Mouse (Mus musculus) C2C12 (cell line): ENCODE measurements at regions not wholly inside any gene's neighbourhood (a gene's known extent, or its start where the extent isn't known, plus 50 kb on each side); places are given as distances from the start of the nearest gene placed in this dataset.

Experiments
- H3K27me3 ChIP-seq: one replicate; pipeline ENCODE4 v1.6.1; 2011; ENCODE audit not compliant: control insufficient read depth, insufficient read depth, insufficient read length
- H3K36me3 ChIP-seq: one replicate; pipeline ENCODE4 v1.6.1; 2011; ENCODE audit not compliant: control insufficient read depth, insufficient read depth
- H3K4me3 ChIP-seq: one replicate; pipeline ENCODE4 v1.5.1; 2011; ENCODE audit warnings: mild to moderate bottlenecking, control low read depth; ENCODE audit not compliant: poor library complexity, insufficient read depth, severe bottlenecking
- H3K79me2 ChIP-seq: one replicate; pipeline ENCODE4 v1.6.1; 2011; ENCODE audit not compliant: control insufficient read depth, insufficient read depth
- H3K79me3 ChIP-seq: one replicate; pipeline ENCODE4 v1.6.1; 2011; ENCODE audit warnings: low read depth, control low read depth
- H3ac ChIP-seq: one replicate; pipeline ENCODE3; 2011; ENCODE audit warnings: low read depth; ENCODE audit not compliant: control insufficient read depth, insufficient read length
- CEBPB ChIP-seq: IDR thresholded peaks from one replicate; pipeline ENCODE4 v1.6.1; 2011; ENCODE audit warnings: low read depth, mild to moderate bottlenecking, control low read depth, moderate library complexity
- CTCF ChIP-seq: IDR thresholded peaks from one replicate; pipeline ENCODE4 v1.5.1; 2011; ENCODE audit not compliant: control insufficient read depth, insufficient read depth, insufficient read length
- FOSL1 ChIP-seq: IDR thresholded peaks from one replicate; pipeline ENCODE4 v1.8.0; 2011; ENCODE audit warnings: mild to moderate bottlenecking, low read length; ENCODE audit not compliant: poor library complexity, insufficient read depth, severe bottlenecking
- MAX ChIP-seq: IDR thresholded peaks from one replicate; pipeline ENCODE4 v1.6.1; 2011; ENCODE audit warnings: mild to moderate bottlenecking, control low read depth
- MYOD1 ChIP-seq: IDR thresholded peaks from one replicate; pipeline ENCODE4 v1.6.1; 2011; ENCODE audit warnings: low read depth; ENCODE audit not compliant: control insufficient read depth, insufficient read length
- MYOG ChIP-seq: IDR thresholded peaks from one replicate; pipeline ENCODE4 v1.6.1; 2011; ENCODE audit not compliant: control insufficient read depth, insufficient read length; ENCODE audit errors: extremely low read depth
- USF1 ChIP-seq: IDR thresholded peaks from one replicate; pipeline ENCODE4 v1.6.1; 2011; ENCODE audit warnings: low read depth, mild to moderate bottlenecking, control low read depth, moderate library complexity

GRCm38 (mm10) chr9:101518137-101518536 is 266.5 kb upstream of the Ppp2r3a start:
- no peaks in the 10 kb centered on the region for H3K79me3 ChIP-seq
- no peak overlapping the region for H3K4me3 ChIP-seq
- no peak for TF ChIP-seq MYOG
- TF ChIP-seq FOSL1 = no peak
- TF ChIP-seq USF1 = no peak
- no peak for TF ChIP-seq CEBPB
- no peak for TF ChIP-seq MYOD1
- no peak for TF ChIP-seq CTCF
- no peak for TF ChIP-seq MAX
- no peaks in the 10 kb centered on the region for H3K27me3 ChIP-seq
- no peak overlapping the region for H3ac ChIP-seq
- no peaks in the 10 kb centered on the region for H3K36me3 ChIP-seq
- H3K79me2 ChIP-seq = no peaks in the 10 kb centered on the region

- H3K36me3 ChIP-seq = no peaks in the 10 kb centered on the region
- no peaks in the 10 kb centered on the region for H3K79me3 ChIP-seq
- H3K79me2 ChIP-seq = no peaks in the 10 kb centered on the region
- TF ChIP-seq MYOG (no peak), USF1 (no peak), FOSL1 (no peak), MYOD1 (no peak), CTCF (no peak), CEBPB (no peak), MAX (no peak)
- H3K4me3 ChIP-seq = no peak overlapping the region
- no peak overlapping the region for H3ac ChIP-seq
- H3K27me3 ChIP-seq = no peaks in the 10 kb centered on the region
Observed at GRCm38 (mm10) chr9:101510807-101511206, 259.2 kb upstream of the Ppp2r3a start.

- Histone ChIP-seq H3K27me3 (no peaks in the 10 kb centered on the region), H3K4me3 (no peak overlapping the region)
Observed at GRCm38 (mm10) chr9:101509196-101509595, 257.6 kb upstream of the Ppp2r3a start.

GRCm38 (mm10) chr9:101507023-101507690 is 255.6 kb upstream of the Ppp2r3a start:
- no peaks in the 10 kb centered on the region for H3K79me3 ChIP-seq
- H3K79me2 ChIP-seq = no peaks in the 10 kb centered on the region
- TF ChIP-seq MYOG (no peak), FOSL1 (no peak), MAX (no peak), CEBPB (no peak), MYOD1 (no peak), CTCF (no peak), USF1 (no peak)
- H3K36me3 ChIP-seq = no peaks in the 10 kb centered on the region
- H3ac ChIP-seq = no peak overlapping the region
- no peaks in the 10 kb centered on the region for H3K27me3 ChIP-seq
- no peak overlapping the region for H3K4me3 ChIP-seq

More at GRCm38 (mm10) chr9:101509196-101509595, 257.6 kb upstream of the Ppp2r3a start:
- Histone ChIP-seq H3K79me2 (no peaks in the 10 kb centered on the region), H3ac (no peak overlapping the region), H3K79me3 (no peaks in the 10 kb centered on the region), H3K36me3 (no peaks in the 10 kb centered on the region)
- TF ChIP-seq FOSL1 (no peak), CEBPB (no peak), USF1 (no peak), MYOG (no peak), CTCF (no peak)

GRCm38 (mm10) chr9:101501706-101502465 is 250.3 kb upstream of the Ppp2r3a start:
- H3K79me2 ChIP-seq = no peaks in the 10 kb centered on the region
- H3K79me3 ChIP-seq = no peaks in the 10 kb centered on the region
- no peak overlapping the region for H3K4me3 ChIP-seq
- peak; percentile 67 for TF ChIP-seq MYOD1
- TF ChIP-seq CEBPB = no peak
- TF ChIP-seq MAX = peak; percentile 53
- no peak for TF ChIP-seq CTCF
- no peak overlapping the region for H3ac ChIP-seq
- H3K27me3 ChIP-seq = no peaks in the 10 kb centered on the region
- no peaks in the 10 kb centered on the region for H3K36me3 ChIP-seq

- TF ChIP-seq MYOD1 = peak; percentile 64
- no peak for TF ChIP-seq MYOG
- no peak for TF ChIP-seq MAX
- TF ChIP-seq USF1 = no peak
- peak; percentile 89 for TF ChIP-seq FOSL1
- TF ChIP-seq CEBPB = peak; percentile 91
- no peak for TF ChIP-seq CTCF
- no peak overlapping the region for H3K4me3 ChIP-seq
- no peak overlapping the region for H3ac ChIP-seq
- no peaks in the 10 kb centered on the region for H3K36me3 ChIP-seq
- H3K27me3 ChIP-seq = no peaks in the 10 kb centered on the region
- no peaks in the 10 kb centered on the region for H3K79me3 ChIP-seq
- no peaks in the 10 kb centered on the region for H3K79me2 ChIP-seq
Observed at GRCm38 (mm10) chr9:101501036-101501435, 249.4 kb upstream of the Ppp2r3a start.
